Mouse (Mus musculus) erythroblast, embryonic 14.5 days (primary cell): ENCODE measurements at regions not wholly inside any gene's neighbourhood (a gene's known extent, or its start where the extent isn't known, plus 50 kb on each side); places are given as distances from the start of the nearest gene placed in this dataset.

Experiments used
- GATA1 ChIP-seq: IDR thresholded peaks from 2 replicates; pipeline ENCODE4 v1.6.1; 2012; ENCODE audit warnings: low read length, inconsistent platforms, mixed read lengths
- TAL1 ChIP-seq: IDR thresholded peaks from 3 replicates; pipeline ENCODE4 v1.6.1; 2012; ENCODE audit warnings: low read length, inconsistent platforms, mixed read lengths

GRCm38 (mm10) chr1:75706126-75706525, 160.1 kb downstream of the Slc4a3 start:
- TF ChIP-seq TAL1 (no peak), GATA1 (no peak)
